Mouse (Mus musculus): ENCODE data around the gene Slc6a18.

Slc6a18 gene

DNA sequence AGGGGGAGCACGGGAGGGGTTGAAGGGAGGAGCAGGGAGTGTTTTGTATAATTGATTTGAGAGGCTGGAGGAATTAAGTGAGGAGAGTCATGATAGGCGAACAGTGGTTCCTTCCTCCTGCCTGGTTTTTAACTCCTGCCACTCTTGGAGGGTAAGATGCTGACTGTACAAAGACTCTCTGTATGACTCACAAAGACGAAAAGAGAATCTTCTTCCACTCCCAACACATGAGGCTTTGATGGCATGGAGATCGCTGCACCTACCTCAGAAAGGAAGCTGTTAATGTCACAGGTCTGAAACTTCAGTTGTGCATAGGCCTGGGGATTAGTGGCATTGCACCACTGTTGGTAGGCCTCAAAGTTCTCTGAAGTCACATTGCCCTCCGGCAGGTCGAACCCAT, 7.7 kb upstream of the Slc6a18 start:
- no peak for DNase-seq (ENCODE audit: low spot score)

GRCm38 (mm10) chr13:73684412-73684811, 6.6 kb upstream of the Slc6a18 start:
- no peak for DNase-seq (ENCODE audit: low spot score)

DNA sequence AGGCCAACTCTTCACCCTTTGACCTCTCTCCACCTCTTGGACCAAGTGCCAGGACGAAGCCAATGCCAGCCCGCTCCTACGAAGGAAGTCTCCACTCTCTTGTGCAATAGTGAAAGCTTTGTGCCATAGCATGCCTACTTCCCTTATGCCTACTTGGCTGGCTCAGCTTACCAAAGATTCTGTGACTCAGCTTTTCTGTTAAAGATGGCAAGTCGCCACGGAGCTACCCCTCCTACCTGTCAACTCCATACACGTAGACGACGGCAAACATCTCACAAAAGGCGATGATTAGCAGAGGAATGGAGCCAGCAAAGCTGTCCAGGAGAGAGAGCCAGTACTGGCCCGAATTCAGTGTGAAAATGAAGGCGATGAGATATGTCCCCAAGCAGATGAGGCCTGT, 5.9 kb upstream of the Slc6a18 start:
- no peak for DNase-seq (ENCODE audit: low spot score)

DNA sequence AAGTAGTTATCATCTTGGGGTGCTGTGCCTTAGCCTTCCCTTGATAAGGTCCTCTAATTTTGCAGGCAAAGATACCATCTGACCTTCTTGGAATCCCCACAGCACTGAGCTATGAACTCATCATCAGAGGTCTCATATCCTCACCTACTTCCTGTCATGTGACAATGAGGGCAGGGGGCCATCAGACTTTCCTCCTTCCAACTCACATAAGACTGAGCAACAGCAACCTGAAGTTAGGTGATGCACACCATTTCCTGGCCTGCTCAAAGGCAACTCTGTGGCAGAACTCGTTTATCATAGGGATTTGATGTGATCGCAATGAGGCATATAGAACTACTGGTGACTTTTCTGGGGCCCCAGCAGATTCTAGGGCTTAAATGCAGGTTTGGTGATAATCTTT, 4.4 kb upstream of the Slc6a18 start:
- DNase-seq (ENCODE audit: low spot score), result no peak

- no peak for DNase-seq (ENCODE audit: low spot score)
Measured at GRCm38 (mm10) chr13:73680394-73680793, 2.6 kb upstream of the Slc6a18 start.

GRCm38 (mm10) chr13:73679311-73679710, 1.5 kb upstream of the Slc6a18 start:
- DNase-seq (ENCODE audit: low spot score), result no peak

- DNase-seq (ENCODE audit: low spot score), result no peak
Measured at GRCm38 (mm10) chr13:73675161-73675560, 2.7 kb downstream of the Slc6a18 start.

DNA sequence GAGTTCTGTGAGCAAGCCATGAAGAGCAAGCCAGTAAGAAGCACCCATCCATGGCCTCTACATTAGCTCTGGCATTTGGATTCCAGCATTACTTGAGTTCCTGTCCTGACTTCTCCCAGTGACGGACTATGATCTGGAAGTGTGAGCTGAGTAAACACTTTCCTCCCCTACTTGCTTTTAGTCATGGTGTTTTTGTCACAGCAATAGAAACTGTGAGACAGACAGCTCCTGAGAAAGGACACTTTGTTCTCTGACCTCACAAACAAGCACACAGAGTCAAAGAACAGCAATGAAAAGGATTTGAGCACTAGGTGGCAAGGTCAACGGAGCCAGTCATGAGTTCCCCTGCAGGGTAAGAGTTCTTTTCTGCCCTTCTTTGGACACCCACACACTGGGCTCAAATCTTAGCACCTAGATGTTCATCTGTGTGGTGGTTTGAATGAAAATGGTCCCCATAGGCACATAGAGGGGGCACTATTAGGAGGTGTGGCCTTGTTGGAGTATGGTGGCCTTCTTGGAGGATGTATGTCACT, 17.6 kb downstream of the Slc6a18 start:
- no peak for DNase-seq (ENCODE audit: low spot score)

- no peak for DNase-seq (ENCODE audit: low spot score)
Measured at GRCm38 (mm10) chr13:73658953-73659352, 18.9 kb downstream of the Slc6a18 start.

DNA sequence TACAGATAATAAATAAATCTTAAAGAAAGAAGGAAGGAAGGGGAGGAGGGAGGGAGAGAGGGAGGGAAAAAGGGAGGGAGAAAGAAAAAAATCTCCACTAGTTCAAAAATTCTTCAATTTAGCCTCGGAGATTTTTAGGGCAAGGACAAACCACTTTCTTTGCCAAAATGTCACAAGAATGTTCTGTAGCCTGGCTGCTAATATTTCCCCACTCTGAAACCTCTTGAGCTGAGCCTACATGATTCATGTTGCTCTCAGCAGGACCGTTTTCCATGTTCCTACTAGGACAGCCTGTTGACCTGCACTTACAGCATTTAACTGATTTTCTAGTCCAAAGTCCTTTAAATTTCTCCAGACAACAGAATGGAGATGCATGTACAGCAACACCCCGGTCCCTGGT, 22.8 kb downstream of the Slc6a18 start:
- DNase-seq (ENCODE audit: low spot score), result no peak

- no peak for DNase-seq (ENCODE audit: low spot score)
Measured at GRCm38 (mm10) chr13:73653266-73653665, 24.6 kb downstream of the Slc6a18 start.

- DNase-seq (ENCODE audit: low spot score), result peak; percentile 66
Measured at GRCm38 (mm10) chr13:73646397-73647087, 31.3 kb downstream of the Slc6a18 start.

DNA sequence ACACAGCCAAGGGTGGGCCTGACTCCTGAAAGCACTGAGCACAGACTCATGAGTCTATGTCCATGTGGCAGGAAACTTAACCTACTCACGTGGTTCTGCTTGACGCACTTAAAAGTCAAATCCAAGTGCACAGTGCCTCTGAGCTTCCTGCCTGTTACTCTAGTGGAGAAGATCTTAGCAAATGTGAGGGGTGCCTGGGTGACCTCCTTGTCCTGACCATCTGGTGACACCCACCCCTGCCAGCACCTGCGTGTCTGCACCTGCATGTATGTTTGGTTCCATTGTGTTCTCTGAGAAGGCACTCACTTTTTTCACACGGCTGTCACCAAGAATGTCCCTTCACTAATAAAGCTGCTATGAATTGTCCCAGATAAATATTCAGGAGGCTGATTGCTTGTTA, 36.5 kb downstream of the Slc6a18 start:
- DNase-seq (ENCODE audit: low spot score), result no peak

DNA sequence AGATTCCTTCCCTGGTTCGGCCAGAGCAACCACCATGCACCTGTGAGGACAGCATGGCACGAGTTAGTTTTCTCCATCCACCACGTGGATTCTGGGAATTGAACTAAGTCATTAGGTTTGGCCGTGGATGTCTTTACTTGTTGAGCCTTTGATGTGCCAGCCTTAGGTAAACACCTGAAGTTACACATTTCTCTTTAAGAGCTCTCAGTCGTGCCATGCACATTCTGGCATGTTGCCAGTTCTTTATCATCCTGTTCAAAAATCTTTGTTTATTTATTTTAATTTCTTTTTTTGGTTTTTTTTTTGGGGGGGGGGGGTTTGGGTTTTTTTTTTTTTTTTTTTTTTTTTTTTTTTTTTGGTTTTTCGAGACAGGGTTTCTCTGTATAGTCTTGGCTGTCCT, 40.0 kb downstream of the Slc6a18 start:
- DNase-seq (ENCODE audit: low spot score), result no peak

DNA sequence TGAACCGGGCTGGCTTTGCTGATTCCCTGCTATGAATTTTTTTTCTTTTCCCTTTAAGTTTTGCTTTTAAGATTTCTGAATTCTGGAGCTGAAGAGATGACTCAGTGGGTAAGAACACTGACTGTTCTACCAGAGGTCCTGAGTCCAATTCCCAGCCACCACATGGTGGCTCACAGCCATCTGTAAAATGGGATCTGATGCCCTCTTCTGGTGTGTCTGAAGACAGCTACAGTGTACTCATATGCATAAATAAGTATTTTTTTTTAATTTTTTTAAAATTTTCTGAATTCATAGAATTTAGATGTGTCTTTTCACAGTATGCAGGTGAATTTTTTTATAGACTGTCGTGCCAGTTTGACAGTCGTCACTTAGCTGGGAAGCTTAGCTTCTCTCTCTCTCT, 46.0 kb downstream of the Slc6a18 start:
- no peak for DNase-seq (ENCODE audit: low spot score)

DNA sequence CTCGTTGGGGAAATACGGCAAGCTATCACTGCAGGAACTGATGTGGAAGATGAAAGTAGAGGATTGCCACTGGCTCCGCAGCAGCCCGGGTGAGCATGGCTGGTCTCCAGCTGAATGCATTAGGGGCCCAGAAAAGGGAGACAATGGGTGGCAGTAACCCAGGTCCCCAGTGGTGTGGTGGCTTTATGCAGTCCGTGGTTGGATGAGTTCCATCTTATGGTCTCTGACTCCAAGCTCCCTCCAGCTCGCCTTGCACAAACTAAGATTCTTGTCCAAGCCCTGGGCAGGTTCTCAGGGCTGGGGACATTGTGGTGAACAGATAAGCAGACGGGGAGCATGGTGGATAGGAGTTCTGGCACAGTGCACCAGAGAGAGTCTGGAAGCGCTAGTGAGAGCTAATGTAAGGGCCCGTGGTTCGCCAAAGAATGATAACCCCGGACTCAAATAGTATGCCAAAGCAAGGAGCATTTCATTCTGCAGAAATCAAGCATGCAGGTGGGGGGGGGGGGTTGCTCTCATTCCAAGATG, 49.2 kb downstream of the Slc6a18 start:
- no peak for DNase-seq (ENCODE audit: low spot score)

GRCm38 (mm10) chr13:73626745-73627549, 50.9 kb downstream of the Slc6a18 start, which contains the start of gene Tert:
Gene Tert (plus strand): TSS chr13:73626911.
- peak; percentile 75 for DNase-seq (ENCODE audit: low spot score)

- DNase-seq (ENCODE audit: low spot score), result no peak
Measured at GRCm38 (mm10) chr13:73626410-73626744, 51.4 kb downstream of the Slc6a18 start.

DNA sequence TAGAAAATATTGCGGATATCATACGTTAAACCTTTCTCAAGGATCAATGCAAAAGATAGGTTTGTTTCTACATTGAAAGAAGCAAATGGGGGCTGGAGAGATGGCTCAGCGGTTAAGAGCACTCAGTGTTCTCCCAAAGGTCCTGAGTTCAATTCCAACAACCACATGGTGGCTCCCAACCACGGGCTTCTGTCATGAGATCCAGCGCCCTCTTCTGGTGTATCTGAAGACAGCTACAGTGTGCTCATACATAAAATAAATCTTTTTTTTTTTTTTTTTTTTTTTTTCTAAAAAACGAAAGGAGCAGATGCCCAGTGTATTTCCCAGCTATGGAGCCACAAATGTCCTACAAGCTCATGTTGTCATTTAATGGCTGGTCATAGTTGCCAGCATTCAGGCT, 57.2 kb downstream of the Slc6a18 start:
- peak; percentile 23 for DNase-seq (ENCODE audit: low spot score)

GRCm38 (mm10) chr13:73618406-73618805, 59.4 kb downstream of the Slc6a18 start:
- no peak for DNase-seq (ENCODE audit: low spot score)
